Mouse (Mus musculus): ENCODE data around the gene Ankfn1. TPM values are rescaled to one million over a fixed set of nuclear protein-coding genes. Genes with fewer than 3 reads are reported as not detected.

Ankfn1 gene
- total RNA-seq (2017) = not detected in 3 replicates

- ATAC-seq (replicated peaks; ENCODE audit: insufficient number of reproducible peaks, low FRiP score, low TSS enrichment, poor library complexity, severe bottlenecking) = no peak
Measured at GRCm38 (mm10) chr11:89777431-89777830, at the start of gene Ankfn1. Gene Ankfn1, minus strand, starts transcription at chr11:89777653.

GRCm38 (mm10) chr11:89823661-89824446, 46.4 kb upstream of the Ankfn1 start:
- ATAC-seq (replicated peaks; ENCODE audit: insufficient number of reproducible peaks, low FRiP score, low TSS enrichment, poor library complexity, severe bottlenecking) = no peak

GRCm38 (mm10) chr11:89818594-89818993, 41.1 kb upstream of the Ankfn1 start:
- ATAC-seq (replicated peaks; ENCODE audit: insufficient number of reproducible peaks, low FRiP score, low TSS enrichment, poor library complexity, severe bottlenecking) = no peak

GRCm38 (mm10) chr11:89811403-89811802, 34.0 kb upstream of the Ankfn1 start:
- ATAC-seq (replicated peaks; ENCODE audit: insufficient number of reproducible peaks, low FRiP score, low TSS enrichment, poor library complexity, severe bottlenecking) = no peak

- ATAC-seq (replicated peaks; ENCODE audit: insufficient number of reproducible peaks, low FRiP score, low TSS enrichment, poor library complexity, severe bottlenecking) = no peak
Measured at GRCm38 (mm10) chr11:89807998-89808397, 30.5 kb upstream of the Ankfn1 start.

- no peak for ATAC-seq (replicated peaks; ENCODE audit: insufficient number of reproducible peaks, low FRiP score, low TSS enrichment, poor library complexity, severe bottlenecking)
Measured at GRCm38 (mm10) chr11:89804822-89805221, 27.4 kb upstream of the Ankfn1 start.

GRCm38 (mm10) chr11:89803974-89804373, 26.5 kb upstream of the Ankfn1 start:
- ATAC-seq (replicated peaks; ENCODE audit: insufficient number of reproducible peaks, low FRiP score, low TSS enrichment, poor library complexity, severe bottlenecking) = no peak

- ATAC-seq (replicated peaks; ENCODE audit: insufficient number of reproducible peaks, low FRiP score, low TSS enrichment, poor library complexity, severe bottlenecking) = no peak
Measured at GRCm38 (mm10) chr11:89792709-89793108, 15.3 kb upstream of the Ankfn1 start.

GRCm38 (mm10) chr11:89776070-89776469, 1.4 kb downstream of the Ankfn1 start:
- no peak for ATAC-seq (replicated peaks; ENCODE audit: insufficient number of reproducible peaks, low FRiP score, low TSS enrichment, poor library complexity, severe bottlenecking)

GRCm38 (mm10) chr11:89774913-89775312, 2.5 kb downstream of the Ankfn1 start:
- no peak for ATAC-seq (replicated peaks; ENCODE audit: insufficient number of reproducible peaks, low FRiP score, low TSS enrichment, poor library complexity, severe bottlenecking)

GRCm38 (mm10) chr11:89772941-89773340, 4.5 kb downstream of the Ankfn1 start:
- no peak for ATAC-seq (replicated peaks; ENCODE audit: insufficient number of reproducible peaks, low FRiP score, low TSS enrichment, poor library complexity, severe bottlenecking)

GRCm38 (mm10) chr11:89765770-89766148, 11.7 kb downstream of the Ankfn1 start:
- ATAC-seq (replicated peaks; ENCODE audit: insufficient number of reproducible peaks, low FRiP score, low TSS enrichment, poor library complexity, severe bottlenecking) = no peak

GRCm38 (mm10) chr11:89765014-89765769, 12.3 kb downstream of the Ankfn1 start:
- ATAC-seq (replicated peaks; ENCODE audit: insufficient number of reproducible peaks, low FRiP score, low TSS enrichment, poor library complexity, severe bottlenecking) = no peak

- ATAC-seq (replicated peaks; ENCODE audit: insufficient number of reproducible peaks, low FRiP score, low TSS enrichment, poor library complexity, severe bottlenecking) = no peak
Measured at GRCm38 (mm10) chr11:89733973-89734693, 43.3 kb downstream of the Ankfn1 start.

- no peak for ATAC-seq (replicated peaks; ENCODE audit: insufficient number of reproducible peaks, low FRiP score, low TSS enrichment, poor library complexity, severe bottlenecking)
Measured at GRCm38 (mm10) chr11:89733526-89733925, 43.9 kb downstream of the Ankfn1 start.

GRCm38 (mm10) chr11:89720847-89721246, 56.6 kb downstream of the Ankfn1 start:
- ATAC-seq (replicated peaks; ENCODE audit: insufficient number of reproducible peaks, low FRiP score, low TSS enrichment, poor library complexity, severe bottlenecking) = no peak

GRCm38 (mm10) chr11:89718491-89718982, 58.9 kb downstream of the Ankfn1 start:
- ATAC-seq (replicated peaks; ENCODE audit: insufficient number of reproducible peaks, low FRiP score, low TSS enrichment, poor library complexity, severe bottlenecking) = no peak

GRCm38 (mm10) chr11:89716351-89716750, 61.1 kb downstream of the Ankfn1 start:
- no peak for ATAC-seq (replicated peaks; ENCODE audit: insufficient number of reproducible peaks, low FRiP score, low TSS enrichment, poor library complexity, severe bottlenecking)

GRCm38 (mm10) chr11:89708526-89708925, 68.9 kb downstream of the Ankfn1 start:
- ATAC-seq (replicated peaks; ENCODE audit: insufficient number of reproducible peaks, low FRiP score, low TSS enrichment, poor library complexity, severe bottlenecking) = no peak
